Mouse (Mus musculus): Measurements from ENCODE around the gene Nsun4.

Gene Nsun4

DNA sequence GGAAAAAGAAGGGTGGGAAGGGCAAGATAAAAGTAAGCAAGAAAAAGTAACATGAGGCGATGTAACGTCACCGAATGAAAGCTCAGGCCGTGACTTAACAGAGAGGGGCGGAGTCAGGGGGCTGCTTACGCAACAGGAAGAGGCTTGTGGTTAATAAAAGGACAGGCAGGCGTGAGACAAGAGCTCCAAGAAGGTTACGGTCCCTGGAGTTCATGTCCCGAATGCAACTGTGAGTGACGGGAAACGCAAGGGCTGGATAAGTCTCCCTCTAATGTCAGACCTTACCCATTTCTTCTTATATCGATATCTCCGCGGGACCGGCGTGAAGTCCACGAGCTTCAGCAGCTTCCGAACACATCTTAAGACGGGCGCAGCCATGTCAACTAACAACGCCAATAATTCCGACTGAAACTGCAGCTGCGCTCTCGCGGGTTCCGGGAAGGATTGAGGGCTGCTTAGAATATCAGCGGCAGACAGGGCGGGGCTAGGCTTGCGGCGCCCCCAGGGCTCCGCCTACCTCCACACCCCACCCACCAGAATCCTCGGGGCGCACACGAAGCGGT, at the start of gene Nsun4:
Nsun4 (minus strand) TSS at position 478 of the 563 bp plus-strand sequence.
- peak; percentile 94 to 97 for DNase-seq (ENCODE audit: inconsistent age in 2 of 2, low spot score in 1 of 2)

DNA sequence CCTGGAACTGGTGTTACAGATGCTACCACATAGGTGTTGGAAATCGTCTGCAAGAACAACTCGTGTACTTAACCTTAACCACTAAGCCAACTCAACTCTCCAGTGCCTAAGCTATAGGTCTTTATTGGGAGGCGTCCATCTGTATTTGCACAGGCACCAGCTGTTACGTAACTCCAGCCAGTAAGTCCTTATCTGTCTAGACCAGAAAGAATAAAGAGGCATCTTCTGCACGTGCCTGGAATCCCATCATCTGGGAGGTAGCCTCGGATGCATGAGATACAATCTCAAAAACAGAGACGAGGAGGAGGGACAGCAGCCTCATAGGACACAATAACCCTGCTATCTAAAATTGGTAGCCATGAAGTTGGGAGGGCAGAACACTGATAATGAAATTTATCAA, 47.3 kb upstream of the Nsun4 start:
- no peak for DNase-seq (ENCODE audit: inconsistent age in 2 of 2, low spot score in 1 of 2)

DNA sequence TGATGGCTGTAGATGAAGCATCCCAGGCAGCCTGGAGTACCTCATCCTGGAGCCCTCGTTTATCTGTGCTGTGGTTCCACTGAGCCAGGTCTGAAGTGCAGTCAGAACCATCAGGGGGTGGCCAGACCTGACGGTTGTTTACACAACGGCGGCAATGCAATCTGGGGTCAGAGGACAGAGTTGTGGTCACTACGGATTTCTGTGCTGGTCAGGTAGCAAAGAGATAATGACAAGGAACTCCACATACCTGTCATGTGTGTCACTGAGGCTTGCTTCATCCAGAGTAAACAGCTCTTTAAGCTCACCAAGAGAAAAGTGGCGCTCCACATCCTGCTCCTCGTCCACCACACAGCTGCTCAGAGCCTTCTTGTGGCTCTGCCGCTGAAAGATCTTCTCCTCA, 43.5 kb upstream of the Nsun4 start:
- DNase-seq (ENCODE audit: inconsistent age in 2 of 2, low spot score in 1 of 2) = no peak

DNA sequence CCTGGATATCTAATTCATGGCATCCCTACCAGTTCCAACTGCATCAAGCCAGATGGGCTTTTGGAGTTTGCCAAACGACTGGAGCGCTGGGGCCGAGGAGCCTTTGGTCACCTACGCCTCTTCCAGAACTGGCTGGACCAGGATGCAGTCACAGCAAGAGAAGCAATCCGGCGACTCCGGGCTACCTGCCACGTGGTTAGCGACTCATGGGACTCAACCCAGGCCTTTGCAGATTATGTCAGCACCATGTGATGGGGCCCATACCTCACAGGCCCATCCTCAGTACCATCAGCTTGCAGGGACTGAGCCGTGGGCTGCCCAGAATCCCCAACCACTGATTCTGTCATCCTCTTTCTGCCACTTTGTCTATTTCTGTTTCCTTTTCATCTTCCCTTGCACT, 42.6 kb upstream of the Nsun4 start:
- DNase-seq (ENCODE audit: inconsistent age in 2 of 2, low spot score in 1 of 2) = no peak

DNA sequence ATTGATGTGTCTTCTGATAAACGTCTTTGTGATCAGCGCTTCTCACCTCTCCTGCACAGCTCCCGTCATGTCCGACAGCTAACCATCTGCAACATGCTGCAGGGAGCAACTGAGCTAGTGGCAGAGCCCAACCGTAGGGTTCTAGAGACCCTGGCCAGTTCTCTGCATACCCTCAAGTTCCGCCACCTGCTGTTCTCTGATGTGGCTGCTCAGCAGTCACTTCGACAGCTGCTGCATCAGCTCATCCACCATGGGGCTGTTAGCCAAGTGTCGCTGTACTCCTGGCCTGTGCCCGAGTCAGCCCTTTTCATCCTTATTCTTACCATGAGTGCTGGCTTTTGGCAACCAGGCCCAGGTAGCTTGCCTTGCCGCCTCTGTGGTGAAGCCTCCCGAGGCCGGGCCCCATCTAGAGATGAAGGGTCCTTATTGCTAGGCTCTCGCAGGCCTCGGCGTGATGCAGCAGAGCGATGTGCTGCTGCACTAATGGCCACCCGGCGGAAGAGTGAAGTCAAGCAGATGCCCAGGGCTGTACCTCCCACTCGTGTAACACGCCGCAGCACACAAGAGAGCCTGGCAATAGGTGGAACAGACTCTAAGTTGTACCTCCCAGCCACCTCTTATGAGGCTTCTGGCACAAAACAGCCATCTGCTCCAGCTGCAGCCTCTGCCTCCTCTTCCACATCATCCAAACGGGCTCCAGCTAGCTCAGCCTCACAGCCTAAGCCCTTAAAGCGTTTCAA, 35.0 kb upstream of the Nsun4 start:
- no peak for DNase-seq (ENCODE audit: inconsistent age in 2 of 2, low spot score in 1 of 2)

GRCm38 (mm10) chr4:116077240-116078095, 23.8 kb upstream of the Nsun4 start:
- DNase-seq (ENCODE audit: inconsistent age in 2 of 2, low spot score in 1 of 2) = peak; percentile 60 to 76

- DNase-seq (ENCODE audit: inconsistent age in 2 of 2, low spot score in 1 of 2) = peak; percentile 70 to 90
Observed at GRCm38 (mm10) chr4:116076369-116077231, 22.9 kb upstream of the Nsun4 start.

- DNase-seq (ENCODE audit: inconsistent age in 2 of 2, low spot score in 1 of 2) = peak; percentile 80 to 93
Observed at GRCm38 (mm10) chr4:116075631-116076368, 22.1 kb upstream of the Nsun4 start.

- peak; percentile 96 to 99 for DNase-seq (ENCODE audit: inconsistent age in 2 of 2, low spot score in 1 of 2)
Observed at GRCm38 (mm10) chr4:116074861-116075620, 21.4 kb upstream of the Nsun4 start, which contains the start of the genes Uqcrh and Lrrc41. Gene Uqcrh (minus strand): TSS chr4:116075071. Gene Lrrc41 (plus strand): TSS chr4:116075269.

DNA sequence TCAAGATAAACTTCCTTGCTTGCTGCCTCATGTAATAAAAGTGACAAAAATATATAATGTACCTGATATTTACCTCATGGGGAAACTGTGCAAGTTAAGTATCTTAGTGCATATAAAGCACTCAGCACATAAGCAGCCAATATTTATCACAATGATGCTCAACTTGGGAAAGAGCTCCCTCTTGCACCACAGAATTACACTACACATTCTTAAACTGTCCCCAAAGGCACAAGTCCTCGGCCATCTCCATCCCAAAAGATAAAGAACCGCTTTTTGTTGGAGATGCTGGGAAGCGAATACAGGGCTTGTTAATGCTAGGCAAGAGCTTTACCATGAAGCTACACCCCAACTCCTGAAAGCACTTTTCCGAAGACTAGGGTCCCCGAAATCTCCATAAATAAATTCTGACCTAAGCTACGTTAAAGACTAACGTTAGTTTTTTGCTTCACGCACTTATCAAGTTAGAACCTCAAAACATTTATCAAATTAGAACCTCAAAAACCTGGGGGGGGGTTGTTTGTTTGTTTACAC, 20.5 kb upstream of the Nsun4 start:
- DNase-seq (ENCODE audit: inconsistent age in 2 of 2, low spot score in 1 of 2) = peak in 1 of 2 experiments; percentile 60

DNA sequence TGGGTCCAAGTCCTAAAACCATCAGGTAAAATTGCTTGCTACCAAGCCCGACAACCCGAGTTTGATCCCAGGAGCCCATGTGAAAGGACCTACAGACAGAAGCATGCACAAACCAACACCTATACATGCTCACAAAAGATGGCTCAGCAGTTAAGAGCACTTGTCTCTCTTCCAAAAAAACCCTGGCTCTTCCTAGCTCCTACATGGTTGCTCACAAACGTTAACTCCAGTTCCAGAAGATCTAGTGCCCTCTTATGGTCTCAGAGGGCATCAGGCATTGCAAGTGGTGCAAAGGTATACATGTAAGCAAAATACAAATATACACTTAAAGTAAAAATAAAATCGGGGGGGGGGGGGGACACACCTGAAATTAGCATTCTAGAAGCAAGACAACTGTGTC, 19.5 kb upstream of the Nsun4 start:
- peak in 1 of 2 experiments; percentile 45 for DNase-seq (ENCODE audit: inconsistent age in 2 of 2, low spot score in 1 of 2)

DNA sequence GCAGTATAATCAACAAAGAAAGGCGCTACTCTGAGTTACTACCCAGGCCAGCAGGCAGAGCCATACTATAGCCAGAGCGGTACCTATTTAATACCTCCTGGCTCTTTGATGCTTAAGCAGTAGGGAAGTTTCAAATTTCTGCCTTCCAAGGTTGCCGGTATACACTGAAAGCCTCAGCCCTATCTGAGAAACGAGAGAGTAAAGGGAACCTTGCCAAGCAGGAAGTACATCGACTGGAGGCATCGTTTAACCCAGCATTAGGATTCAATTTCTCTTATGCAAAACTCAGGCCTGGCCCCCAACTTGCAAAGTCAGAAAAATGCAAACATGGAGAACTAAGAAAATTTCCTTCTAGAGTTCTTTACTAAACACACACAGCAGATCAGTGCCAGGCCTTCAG, 16.4 kb upstream of the Nsun4 start:
- DNase-seq (ENCODE audit: inconsistent age in 2 of 2, low spot score in 1 of 2) = no peak

- DNase-seq (ENCODE audit: inconsistent age in 2 of 2, low spot score in 1 of 2) = no peak
Observed at GRCm38 (mm10) chr4:116063855-116064254, 10.2 kb upstream of the Nsun4 start.

GRCm38 (mm10) chr4:116059012-116059726, 5.5 kb upstream of the Nsun4 start:
- no peak for DNase-seq (ENCODE audit: inconsistent age in 2 of 2, low spot score in 1 of 2)

GRCm38 (mm10) chr4:116057559-116057958, 3.9 kb upstream of the Nsun4 start:
- no peak for DNase-seq (ENCODE audit: inconsistent age in 2 of 2, low spot score in 1 of 2)

DNA sequence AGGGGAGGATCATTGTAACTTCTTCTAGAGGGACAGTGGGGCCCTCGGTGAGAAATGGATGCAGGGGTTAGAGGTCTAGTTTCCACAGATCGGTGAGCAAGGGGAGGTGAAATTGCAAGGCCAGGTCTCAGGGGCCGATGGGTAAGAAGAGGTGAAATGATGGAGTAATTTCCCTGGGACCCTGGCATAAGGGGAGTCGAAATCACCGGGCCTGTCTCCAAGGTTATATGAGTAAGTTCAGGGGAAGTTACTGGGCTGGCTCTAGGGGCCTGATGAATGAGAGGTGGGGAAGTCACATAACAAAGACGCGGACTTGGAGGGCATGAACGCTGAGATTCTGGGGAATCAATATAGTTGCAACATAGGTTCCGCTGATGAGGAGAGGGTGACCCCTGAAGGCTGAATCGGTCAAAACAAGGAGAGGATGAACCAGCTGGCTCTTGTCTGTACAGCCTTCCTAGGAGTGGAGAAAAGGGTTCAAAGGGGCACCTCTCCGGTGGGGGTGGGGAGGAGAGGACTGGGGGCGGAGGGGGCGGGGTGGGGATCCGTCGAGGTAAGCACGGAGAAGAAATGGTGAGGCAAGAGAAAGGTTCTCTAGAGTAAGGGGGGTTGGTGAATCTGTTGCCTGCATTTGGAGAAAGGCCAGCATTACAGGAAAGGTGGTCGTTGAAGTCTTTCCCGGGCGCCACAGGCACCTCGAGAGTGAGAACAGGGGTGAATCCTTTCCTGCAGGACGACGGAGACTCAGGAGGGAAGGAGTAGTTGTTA, 966 bp downstream of the Nsun4 start:
- DNase-seq (ENCODE audit: inconsistent age in 2 of 2, low spot score in 1 of 2) = peak; percentile 56 to 83

DNA sequence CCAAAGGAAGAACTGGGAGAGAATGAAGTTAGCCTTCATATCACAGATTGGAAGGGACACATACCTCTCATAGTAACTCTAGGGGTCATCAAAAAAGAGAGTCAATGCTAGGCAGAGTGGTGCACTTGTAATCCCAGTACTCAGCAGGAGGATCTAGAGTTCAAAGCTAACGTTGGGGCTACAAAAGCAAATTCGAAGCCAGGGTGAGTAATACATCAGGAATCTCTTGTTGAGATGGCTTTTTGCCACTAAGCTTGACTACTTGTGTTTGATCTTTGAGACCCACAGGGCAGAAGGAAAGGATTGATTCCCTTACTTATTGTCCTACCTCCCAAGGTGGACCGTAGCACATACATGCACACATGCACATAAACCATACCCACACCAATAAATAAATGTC, 4.5 kb downstream of the Nsun4 start:
- DNase-seq (ENCODE audit: inconsistent age in 2 of 2, low spot score in 1 of 2) = peak in 1 of 2 experiments; percentile 54
